In genomic region chr8:71465733-71466132, GRCm38 (mm10) we compare ENCODE assay signal across 8 mouse cellular contexts. TPM values are rescaled to one million over a fixed set of nuclear protein-coding genes. Genes with fewer than 3 reads are reported as not detected.
A peak's percentile ranks its signal among the peaks of the same experiment; 100 is the strongest.
DNase-seq lines count a peak whose midpoint lies in the region; ATAC-seq lines count a peak whose summit lies in the region.

No protein-coding gene starts in this region.

- H3K27ac ChIP-seq in kidney, embryonic 15.5 days, result no peak overlapping the region
- H3K27ac ChIP-seq in embryonic facial prominence, embryonic 15.5 days (replicated peaks), result no peak overlapping the region
- peak overlapping the region; percentile 81; the same call in 1 of the 2 replicates for H3K27ac ChIP-seq in hindbrain, embryonic 16.5 days (ENCODE audit: low read depth, low read length)
- H3K27ac ChIP-seq in midbrain, embryonic 16.5 days (ENCODE audit: low read length), result no peak overlapping the region

- no peak overlapping the region for H3K9ac ChIP-seq in kidney, embryonic 15.5 days
- no peak overlapping the region for H3K9ac ChIP-seq in embryonic facial prominence, embryonic 15.5 days
- no peak overlapping the region for H3K9ac ChIP-seq in hindbrain, embryonic 16.5 days (ENCODE audit: low read depth, low read length)
- H3K9ac ChIP-seq in midbrain, embryonic 16.5 days (ENCODE audit: low read depth, low read length), result no peak overlapping the region; the same call in 1 of the 2 replicates

- H3K4me3 ChIP-seq in kidney, embryonic 15.5 days (replicated peaks), result peak overlapping the region; percentile 92
- H3K4me3 ChIP-seq in embryonic facial prominence, embryonic 15.5 days (replicated peaks), result peak overlapping the region; percentile 94
- H3K4me3 ChIP-seq in hindbrain, embryonic 16.5 days (ENCODE audit: low read length), result peak overlapping the region; percentile 81
- peak overlapping the region; percentile 89; the same call in 1 of the 2 replicates for H3K4me3 ChIP-seq in midbrain, embryonic 16.5 days (ENCODE audit: low read depth, low read length)

- no peaks in the 10 kb centered on the region for H3K9me3 ChIP-seq in kidney, embryonic 15.5 days (replicated peaks)
- H3K9me3 ChIP-seq in embryonic facial prominence, embryonic 15.5 days (replicated peaks), result no peaks in the 10 kb centered on the region
- no peaks in the 10 kb centered on the region for H3K9me3 ChIP-seq in hindbrain, embryonic 16.5 days (ENCODE audit: control insufficient read depth, low read length)
- H3K9me3 ChIP-seq in midbrain, embryonic 16.5 days (replicated peaks; ENCODE audit: control insufficient read depth, low read length, poor library complexity, severe bottlenecking), result no peaks in the 10 kb centered on the region

- peaks cover 28% of the 10 kb centered on the region for H3K36me3 ChIP-seq in kidney, embryonic 15.5 days
- peaks cover 9% of the 10 kb centered on the region; the same call in 1 of the 2 replicates for H3K36me3 ChIP-seq in embryonic facial prominence, embryonic 15.5 days
- peaks cover 8% of the 10 kb centered on the region for H3K36me3 ChIP-seq in hindbrain, embryonic 16.5 days (ENCODE audit: control insufficient read depth, insufficient read depth, low read length)
- H3K36me3 ChIP-seq in midbrain, embryonic 16.5 days (ENCODE audit: control insufficient read depth, insufficient read depth, low read length), result peaks cover 7% of the 10 kb centered on the region

- no peak for DNase-seq in kidney, postnatal 36 days
- DNase-seq in left cerebral cortex, adult 9 months (ENCODE audit: low spot score in 2 of 2), result no peak
- no peak for DNase-seq in layer of hippocampus, adult 9-11 months
- no peak for DNase-seq in testis, postnatal 10 days (ENCODE audit: low spot score)

- H3K27me3 ChIP-seq in kidney, embryonic 15.5 days, result no peaks in the 10 kb centered on the region
- H3K27me3 ChIP-seq in embryonic facial prominence, embryonic 15.5 days, result no peaks in the 10 kb centered on the region
- no peaks in the 10 kb centered on the region for H3K27me3 ChIP-seq in hindbrain, embryonic 16.5 days (replicated peaks; ENCODE audit: control insufficient read depth, insufficient read depth, low read length)
- H3K27me3 ChIP-seq in midbrain, embryonic 16.5 days (ENCODE audit: control insufficient read depth, insufficient read depth, low read depth, low read length), result no peaks in the 10 kb centered on the region

- ATAC-seq in kidney, embryonic 15.5 days (replicated peaks; ENCODE audit: low FRiP score), result no peak
- no peak for ATAC-seq in embryonic facial prominence, embryonic 15.5 days (ENCODE audit: insufficient number of reproducible peaks, low FRiP score, low TSS enrichment, low read depth)
- no peak for ATAC-seq in hindbrain, embryonic 16.5 days
- ATAC-seq in midbrain, embryonic 16.5 days, result no peak

- WGBS in kidney, embryonic 15.5 days, result 80% methylated on average over 8 of the region's 8 CpGs
- 75% methylated on average over 8 of the region's 8 CpGs for WGBS in embryonic facial prominence, embryonic 15.5 days
- 85% methylated on average over 8 of the region's 8 CpGs for WGBS in hindbrain, embryonic 16.5 days
- WGBS in midbrain, embryonic 16.5 days, result 82% methylated on average over 8 of the region's 8 CpGs

- peaks cover 45% of the 10 kb centered on the region for H3K4me1 ChIP-seq in kidney, embryonic 15.5 days
- peaks cover 53% of the 10 kb centered on the region for H3K4me1 ChIP-seq in embryonic facial prominence, embryonic 15.5 days
- peaks cover 39% of the 10 kb centered on the region for H3K4me1 ChIP-seq in hindbrain, embryonic 16.5 days (ENCODE audit: control insufficient read depth, insufficient read depth, low read depth, low read length)
- peaks cover 45% of the 10 kb centered on the region for H3K4me1 ChIP-seq in midbrain, embryonic 16.5 days (ENCODE audit: control insufficient read depth, insufficient read depth, low read length)

- H3K4me2 ChIP-seq in kidney, embryonic 15.5 days, result peak overlapping the region; percentile 89
- peak overlapping the region; percentile 84 for H3K4me2 ChIP-seq in embryonic facial prominence, embryonic 15.5 days (replicated peaks)
- peak overlapping the region; percentile 89 for H3K4me2 ChIP-seq in hindbrain, embryonic 16.5 days (ENCODE audit: low read length)
- H3K4me2 ChIP-seq in midbrain, embryonic 16.5 days (ENCODE audit: low read length), result peak overlapping the region; percentile 95

RNA-seq across cellular contexts. Expression of gene Mrpl34, which starts 1.0 kb away (rescaled TPM):
- 178 and 198 TPM in 2 replicates for polyA plus RNA-seq in kidney, embryonic 15.5 days (2015; fragmentation: Nextera tagmentation; extraction: Ambion mirVana)
- 115 and 122 TPM in 2 replicates for polyA plus RNA-seq in embryonic facial prominence, embryonic 15.5 days (2015; fragmentation: Nextera tagmentation; extraction: Ambion mirVana)
- 168 and 172 TPM in 2 replicates for polyA plus RNA-seq in hindbrain, embryonic 16.5 days (2015; fragmentation: Nextera tagmentation; extraction: Ambion mirVana)
- 182 and 191 TPM in 2 replicates for polyA plus RNA-seq in midbrain, embryonic 16.5 days (2015; fragmentation: Nextera tagmentation; extraction: Ambion mirVana)

RNA-seq across cellular contexts. Expression of gene Abhd8, which starts 2.3 kb away (rescaled TPM):
- polyA plus RNA-seq in kidney, embryonic 15.5 days (2015; fragmentation: Nextera tagmentation; extraction: Ambion mirVana), result 42.8 and 47.0 TPM in 2 replicates
- 73.2 and 77.0 TPM in 2 replicates for polyA plus RNA-seq in embryonic facial prominence, embryonic 15.5 days (2015; fragmentation: Nextera tagmentation; extraction: Ambion mirVana)
- polyA plus RNA-seq in hindbrain, embryonic 16.5 days (2015; fragmentation: Nextera tagmentation; extraction: Ambion mirVana), result 172 and 182 TPM in 2 replicates
- polyA plus RNA-seq in midbrain, embryonic 16.5 days (2015; fragmentation: Nextera tagmentation; extraction: Ambion mirVana), result 176 TPM in 2 replicates

RNA-seq across cellular contexts. Expression of gene Dda1, which starts 3.3 kb away (rescaled TPM):
- polyA plus RNA-seq in kidney, embryonic 15.5 days (2015; fragmentation: Nextera tagmentation; extraction: Ambion mirVana), result 98.1 and 106 TPM in 2 replicates
- polyA plus RNA-seq in embryonic facial prominence, embryonic 15.5 days (2015; fragmentation: Nextera tagmentation; extraction: Ambion mirVana), result 105 and 112 TPM in 2 replicates
- 240 and 247 TPM in 2 replicates for polyA plus RNA-seq in hindbrain, embryonic 16.5 days (2015; fragmentation: Nextera tagmentation; extraction: Ambion mirVana)
- 224 and 231 TPM in 2 replicates for polyA plus RNA-seq in midbrain, embryonic 16.5 days (2015; fragmentation: Nextera tagmentation; extraction: Ambion mirVana)

RNA-seq across cellular contexts. Expression of gene Ano8, which starts 20.0 kb away (rescaled TPM):
- 1.4 and 2.0 TPM in 2 replicates for polyA plus RNA-seq in kidney, embryonic 15.5 days (2015; fragmentation: Nextera tagmentation; extraction: Ambion mirVana)
- 3.0 and 3.7 TPM in 2 replicates for polyA plus RNA-seq in embryonic facial prominence, embryonic 15.5 days (2015; fragmentation: Nextera tagmentation; extraction: Ambion mirVana)
- 2.3 and 4.5 TPM in 2 replicates for polyA plus RNA-seq in hindbrain, embryonic 16.5 days (2015; fragmentation: Nextera tagmentation; extraction: Ambion mirVana)
- polyA plus RNA-seq in midbrain, embryonic 16.5 days (2015; fragmentation: Nextera tagmentation; extraction: Ambion mirVana), result 4.0 and 5.9 TPM in 2 replicates

RNA-seq across cellular contexts. Expression of gene Gtpbp3, which starts 22.2 kb away (rescaled TPM):
- polyA plus RNA-seq in kidney, embryonic 15.5 days (2015; fragmentation: Nextera tagmentation; extraction: Ambion mirVana), result 21.3 and 22.9 TPM in 2 replicates
- polyA plus RNA-seq in embryonic facial prominence, embryonic 15.5 days (2015; fragmentation: Nextera tagmentation; extraction: Ambion mirVana), result 15.9 and 17.3 TPM in 2 replicates
- polyA plus RNA-seq in hindbrain, embryonic 16.5 days (2015; fragmentation: Nextera tagmentation; extraction: Ambion mirVana), result 14.0 and 14.6 TPM in 2 replicates
- polyA plus RNA-seq in midbrain, embryonic 16.5 days (2015; fragmentation: Nextera tagmentation; extraction: Ambion mirVana), result 11.8 and 12.5 TPM in 2 replicates
